Mouse (Mus musculus): ENCODE measurements around the gene Cfap44. TPM values are rescaled to one million over a fixed set of nuclear protein-coding genes. Genes with fewer than 3 reads are reported as not detected.

The Cfap44 gene
- polyA plus RNA-seq (2016; fragmentation: Nextera tagmentation; extraction: Ambion mirVana), result 1.8 TPM in 2 replicates

- peak within 1 kb of the TSS; percentile 41 for H3K4me3 ChIP-seq
- no peaks in the 10 kb centered on the region for H3K9me3 ChIP-seq
- H3K4me2 ChIP-seq (replicated peaks), result peak within 1 kb of the TSS; percentile 59
- WGBS, result 1% methylated on average over 17 of the region's 17 CpGs
- peak within 1 kb of the TSS; percentile 46; the same call in 1 of the 2 replicates for H3K27ac ChIP-seq (replicated peaks)
- H3K27me3 ChIP-seq, result no peaks in the 10 kb centered on the region; the same call in 1 of the 2 replicates
- no peaks in the 10 kb centered on the region for H3K36me3 ChIP-seq
- H3K9ac ChIP-seq (replicated peaks), result peak within 1 kb of the TSS; percentile 43; the same call in 1 of the 2 replicates
- H3K4me1 ChIP-seq, result peaks cover 12% of the 10 kb centered on the region
- ATAC-seq (ENCODE audit: low FRiP score, low read depth), result peak; percentile 93
Measured at GRCm38 (mm10) chr16:44394577-44395243, at the start of gene Cfap44. Gene Cfap44, plus strand, starts transcription at chr16:44394796.

- Histone ChIP-seq H3K4me3 (peak within 1 kb of the TSS; percentile 74), H3K27me3 (no peaks in the 10 kb centered on the region), H3K9me3 (no peaks in the 10 kb centered on the region), H3K9ac (replicated peaks) (peak within 1 kb of the TSS; percentile 64), H3K36me3 (no peaks in the 10 kb centered on the region), H3K4me2 (replicated peaks) (peak within 1 kb of the TSS; percentile 68), H3K27ac (replicated peaks) (peak within 1 kb of the TSS; percentile 87), H3K4me1 (peaks cover 14% of the 10 kb centered on the region)
- under 1% methylated on average over 67 of the region's 67 CpGs for WGBS
- ATAC-seq (ENCODE audit: low FRiP score, low read depth), result peak; percentile 99
Measured at GRCm38 (mm10) chr16:44347071-44347901, 47.3 kb upstream of the Cfap44 start, which contains the start of gene Spice1. Gene Spice1, plus strand, starts transcription at chr16:44347121.

GRCm38 (mm10) chr16:44349801-44350397 is 44.7 kb upstream of the Cfap44 start:
- no peak overlapping the region for H3K4me3 ChIP-seq
- 90% methylated on average over 4 of the region's 4 CpGs for WGBS
- H3K4me1 ChIP-seq, result peaks cover 14% of the 10 kb centered on the region
- no peak for ATAC-seq (ENCODE audit: low FRiP score, low read depth)
- no peaks in the 10 kb centered on the region for H3K36me3 ChIP-seq
- no peak overlapping the region for H3K4me2 ChIP-seq (replicated peaks)
- H3K9me3 ChIP-seq, result no peaks in the 10 kb centered on the region
- no peak overlapping the region for H3K27ac ChIP-seq (replicated peaks)
- no peak overlapping the region for H3K9ac ChIP-seq (replicated peaks)
- no peaks in the 10 kb centered on the region for H3K27me3 ChIP-seq

- WGBS, result 88% methylated on average over 7 of the region's 7 CpGs
- H3K4me2 ChIP-seq (replicated peaks), result no peak overlapping the region
- no peaks in the 10 kb centered on the region for H3K4me1 ChIP-seq
- H3K4me3 ChIP-seq, result no peak overlapping the region
- H3K36me3 ChIP-seq, result peaks cover 9% of the 10 kb centered on the region; the same call in 1 of the 2 replicates
- H3K9ac ChIP-seq (replicated peaks), result no peak overlapping the region
- H3K9me3 ChIP-seq, result no peaks in the 10 kb centered on the region
- no peak for ATAC-seq (ENCODE audit: low FRiP score, low read depth)
- no peak overlapping the region for H3K27ac ChIP-seq (replicated peaks)
- H3K27me3 ChIP-seq, result no peaks in the 10 kb centered on the region
Measured at GRCm38 (mm10) chr16:44356291-44356690, 38.3 kb upstream of the Cfap44 start.

- Histone ChIP-seq H3K36me3 (peaks cover 15% of the 10 kb centered on the region; the same call in 1 of the 2 replicates), H3K27me3 (no peaks in the 10 kb centered on the region), H3K4me3 (no peak overlapping the region), H3K9me3 (no peaks in the 10 kb centered on the region), H3K27ac (replicated peaks) (no peak overlapping the region), H3K4me1 (no peaks in the 10 kb centered on the region), H3K4me2 (replicated peaks) (no peak overlapping the region), H3K9ac (replicated peaks) (no peak overlapping the region)
- 77% methylated on average over 4 of the region's 4 CpGs for WGBS
- ATAC-seq (ENCODE audit: low FRiP score, low read depth), result no peak
Measured at GRCm38 (mm10) chr16:44357571-44358268, 36.9 kb upstream of the Cfap44 start.

GRCm38 (mm10) chr16:44361921-44362890 is 32.4 kb upstream of the Cfap44 start:
- no peaks in the 10 kb centered on the region for H3K9me3 ChIP-seq
- H3K9ac ChIP-seq (replicated peaks), result no peak overlapping the region
- ATAC-seq (ENCODE audit: low FRiP score, low read depth), result no peak; the same call in 1 of the 2 replicates
- H3K4me2 ChIP-seq (replicated peaks), result no peak overlapping the region
- no peaks in the 10 kb centered on the region for H3K4me1 ChIP-seq
- whole genome bisulfite sequencing, result 91% methylated on average over 10 of the region's 10 CpGs
- no peak overlapping the region for H3K4me3 ChIP-seq
- H3K27me3 ChIP-seq, result no peaks in the 10 kb centered on the region
- no peak overlapping the region for H3K27ac ChIP-seq (replicated peaks)
- H3K36me3 ChIP-seq, result peaks cover 29% of the 10 kb centered on the region

- no peak for ATAC-seq (ENCODE audit: low FRiP score, low read depth)
- Histone ChIP-seq H3K27me3 (no peaks in the 10 kb centered on the region), H3K4me1 (no peaks in the 10 kb centered on the region), H3K9ac (replicated peaks) (no peak overlapping the region), H3K27ac (replicated peaks) (no peak overlapping the region), H3K4me2 (replicated peaks) (no peak overlapping the region), H3K4me3 (no peak overlapping the region), H3K9me3 (no peaks in the 10 kb centered on the region), H3K36me3 (peaks cover 28% of the 10 kb centered on the region)
- 97% methylated on average over 7 of the region's 7 CpGs for WGBS
Measured at GRCm38 (mm10) chr16:44365522-44365921, 29.1 kb upstream of the Cfap44 start.

- ATAC-seq (ENCODE audit: low FRiP score, low read depth), result no peak
- Histone ChIP-seq H3K9me3 (no peaks in the 10 kb centered on the region), H3K9ac (replicated peaks) (no peak overlapping the region), H3K4me3 (no peak overlapping the region), H3K4me1 (no peaks in the 10 kb centered on the region), H3K27me3 (no peaks in the 10 kb centered on the region), H3K4me2 (replicated peaks) (no peak overlapping the region), H3K27ac (replicated peaks) (no peak overlapping the region), H3K36me3 (peaks cover 33% of the 10 kb centered on the region)
- WGBS, result 90% methylated on average over 4 of the region's 4 CpGs
Measured at GRCm38 (mm10) chr16:44375459-44375858, 19.1 kb upstream of the Cfap44 start.

- 71% methylated on average over 4 of the region's 4 CpGs for WGBS
- H3K4me1 ChIP-seq, result peaks cover 12% of the 10 kb centered on the region; the same call in 1 of the 2 replicates
Measured at GRCm38 (mm10) chr16:44380006-44380405, 14.6 kb upstream of the Cfap44 start.

GRCm38 (mm10) chr16:44381578-44381977 is 13.0 kb upstream of the Cfap44 start:
- no peak overlapping the region for H3K4me2 ChIP-seq (replicated peaks)
- H3K36me3 ChIP-seq, result peaks cover 28% of the 10 kb centered on the region
- no peaks in the 10 kb centered on the region for H3K27me3 ChIP-seq
- 16% methylated on average over 2 of the region's 5 CpGs for WGBS
- peaks cover 12% of the 10 kb centered on the region; the same call in 1 of the 2 replicates for H3K4me1 ChIP-seq
- H3K4me3 ChIP-seq, result no peak overlapping the region
- H3K27ac ChIP-seq (replicated peaks), result no peak overlapping the region
- H3K9me3 ChIP-seq, result no peaks in the 10 kb centered on the region
- ATAC-seq (ENCODE audit: low FRiP score, low read depth), result peak; percentile 55; the same call in 1 of the 2 replicates
- H3K9ac ChIP-seq (replicated peaks), result no peak overlapping the region

More at GRCm38 (mm10) chr16:44380006-44380405, 14.6 kb upstream of the Cfap44 start:
- H3K4me3 ChIP-seq, result no peak overlapping the region
- no peak overlapping the region for H3K27ac ChIP-seq (replicated peaks)
- no peak overlapping the region for H3K9ac ChIP-seq (replicated peaks)
- H3K9me3 ChIP-seq, result no peaks in the 10 kb centered on the region
- no peaks in the 10 kb centered on the region for H3K27me3 ChIP-seq
- H3K36me3 ChIP-seq, result peaks cover 25% of the 10 kb centered on the region
- no peak for ATAC-seq (ENCODE audit: low FRiP score, low read depth)
- no peak overlapping the region for H3K4me2 ChIP-seq (replicated peaks)
